Mouse (Mus musculus) embryo, embryonic 9.5 days (tissue): ENCODE measurements around the gene Xpo6.

Experiments
- DNase-seq: peaks from one replicate; pipeline ENCODE4 v3.0.0-alpha.2; 2017; ENCODE audit errors: extremely low spot score

Xpo6 gene

GRCm38 (mm10) chr7:126194175-126194574 is 6.1 kb downstream of the Xpo6 start:
- DNase-seq, result no peak

GRCm38 (mm10) chr7:126191471-126191870 is 8.8 kb downstream of the Xpo6 start:
- DNase-seq, result no peak

- no peak for DNase-seq
Measured at GRCm38 (mm10) chr7:126189517-126189916, 10.8 kb downstream of the Xpo6 start.

GRCm38 (mm10) chr7:126185999-126186398 is 14.3 kb downstream of the Xpo6 start:
- no peak for DNase-seq

- DNase-seq, result no peak
Measured at GRCm38 (mm10) chr7:126183583-126183982, 16.7 kb downstream of the Xpo6 start.

- no peak for DNase-seq
Measured at GRCm38 (mm10) chr7:126181487-126181886, 18.8 kb downstream of the Xpo6 start.

- DNase-seq, result no peak
Measured at GRCm38 (mm10) chr7:126180956-126181355, 19.3 kb downstream of the Xpo6 start.

- no peak for DNase-seq
Measured at GRCm38 (mm10) chr7:126178804-126179203, 21.5 kb downstream of the Xpo6 start.

GRCm38 (mm10) chr7:126175999-126176398 is 24.3 kb downstream of the Xpo6 start:
- DNase-seq, result no peak

- DNase-seq, result no peak
Measured at GRCm38 (mm10) chr7:126175456-126175855, 24.8 kb downstream of the Xpo6 start.

GRCm38 (mm10) chr7:126174863-126175262 is 25.4 kb downstream of the Xpo6 start:
- no peak for DNase-seq

GRCm38 (mm10) chr7:126172001-126172400 is 28.3 kb downstream of the Xpo6 start:
- no peak for DNase-seq

GRCm38 (mm10) chr7:126168584-126168983 is 31.7 kb downstream of the Xpo6 start:
- DNase-seq, result no peak

GRCm38 (mm10) chr7:126167426-126167825 is 32.9 kb downstream of the Xpo6 start:
- DNase-seq, result no peak

- DNase-seq, result no peak
Measured at GRCm38 (mm10) chr7:126166571-126166970, 33.7 kb downstream of the Xpo6 start.

- DNase-seq, result no peak
Measured at GRCm38 (mm10) chr7:126158238-126158637, 42.1 kb downstream of the Xpo6 start.

GRCm38 (mm10) chr7:126155746-126156145 is 44.6 kb downstream of the Xpo6 start:
- DNase-seq, result no peak

- no peak for DNase-seq
Measured at GRCm38 (mm10) chr7:126154731-126155130, 45.6 kb downstream of the Xpo6 start.

GRCm38 (mm10) chr7:126152324-126152723 is 48.0 kb downstream of the Xpo6 start:
- DNase-seq, result no peak

GRCm38 (mm10) chr7:126146156-126146555 is 54.1 kb downstream of the Xpo6 start:
- no peak for DNase-seq

- no peak for DNase-seq
Measured at GRCm38 (mm10) chr7:126144364-126144763, 55.9 kb downstream of the Xpo6 start.

GRCm38 (mm10) chr7:126137850-126138249 is 62.5 kb downstream of the Xpo6 start:
- no peak for DNase-seq

- no peak for DNase-seq
Measured at GRCm38 (mm10) chr7:126135391-126135790, 64.9 kb downstream of the Xpo6 start.

GRCm38 (mm10) chr7:126134634-126135321 is 65.5 kb downstream of the Xpo6 start:
- DNase-seq, result no peak
